Mouse (Mus musculus) heart, adult 2 months (tissue): ENCODE data around the gene Sctr. TPM values are rescaled to one million over a fixed set of nuclear protein-coding genes. Genes with fewer than 3 reads are reported as not detected.

Experiments
- DNase-seq, 2 experiments: peaks; one replicate each; pipeline ENCODE4 v3.0.0; 2021
- H3K27ac ChIP-seq: fragments of 200-600 bp; 2 replicates; pipeline ENCODE4 v1.8.1; 2022
- H3K27me3 ChIP-seq: fragments of 200-500 bp; 2 replicates; pipeline ENCODE4 v1.6.1; 2012; ENCODE audit warnings: mild to moderate bottlenecking, low read length, inconsistent platforms, mixed read lengths; ENCODE audit not compliant: control insufficient read depth, insufficient read depth
- H3K36me3 ChIP-seq: fragments of 200-500 bp; 2 replicates; pipeline ENCODE4 v1.6.1; 2012; ENCODE audit warnings: low read length, inconsistent platforms; ENCODE audit not compliant: control insufficient read depth, insufficient read depth
- H3K4me1 ChIP-seq: fragments of 200-500 bp; 2 replicates; pipeline ENCODE4 v1.6.1; 2011; ENCODE audit warnings: low read length; ENCODE audit not compliant: control insufficient read depth, insufficient read depth
- H3K4me3 ChIP-seq: fragments of 200-600 bp; 2 replicates; pipeline ENCODE4 v1.8.1; 2022
- H3K79me2 ChIP-seq: fragments of 200-500 bp; replicated peaks from 2 replicates; pipeline ENCODE4 v1.6.1; 2012; ENCODE audit warnings: mild to moderate bottlenecking, inconsistent platforms, low read length, moderate library complexity, mixed read lengths; ENCODE audit not compliant: control insufficient read depth, insufficient read depth
- H3K9ac ChIP-seq: fragments of 200-500 bp; 2 replicates; pipeline ENCODE4 v1.6.1; 2012; ENCODE audit warnings: low read depth, mild to moderate bottlenecking, control low read depth, inconsistent platforms, low read length, mixed read lengths
- CTCF ChIP-seq: fragments of 200-600 bp; IDR thresholded peaks from 2 replicates; pipeline ENCODE4 v1.8.1; 2022; ENCODE audit warnings: antibody characterized with exemption, mild to moderate bottlenecking, moderate library complexity
- EP300 ChIP-seq: fragments of 200-500 bp; IDR thresholded peaks from 2 replicates; pipeline ENCODE4 v1.6.1; 2011; ENCODE audit warnings: low read depth, low read length, control low read depth; ENCODE audit not compliant: insufficient read depth
- POLR2A ChIP-seq: fragments of 200-500 bp; IDR thresholded peaks from 2 replicates; pipeline ENCODE4 v1.6.1; 2011; ENCODE audit warnings: mild to moderate bottlenecking, low read depth, low read length, control low read depth; ENCODE audit not compliant: insufficient read depth
- WGBS: fragments of 180-500 bp; shearing (Covaris S2); methylation state at CpG from one replicate; pipeline ENCODE4 v1.1.7; 2018; 5-methylcytosine and 5-hydroxymethylcytosine counted together
- intact Hi-C: fragments of 180-260 bp; cut with DNase I; formaldehyde crosslinking; loops from one replicate; pipeline ENCODE4 v1.15.1; 2025
- polyA plus RNA-seq: library from polyadenylated mRNA; depleted of rRNA; stranded (reverse); fragments of >200 nt; gene quantifications from 2 replicates; pipeline ENCODE4 v1.2.3, GENCODE M21; 2012
- total RNA-seq, 2 experiments: library from RNA; stranded (reverse); gene quantifications; 2 replicates each; pipeline ENCODE4 v1.2.3; 2021

Sctr gene
- total and polyA plus RNA-seq, 3 experiments: 0.16 to 0.84 TPM; not detected in 1

GRCm38 (mm10) chr1:120047325-120047724 lies 40.6 kb downstream of the Sctr start:
- no peaks in the 10 kb centered on the region for H3K4me1 ChIP-seq
- intact Hi-C loops: no loop called here

GRCm38 (mm10) chr1:120051070-120051469 lies 44.4 kb downstream of the Sctr start:
- WGBS: 52% methylated on average over 1 of the region's 1 CpGs
- DNase-seq: no peak
- Histone ChIP-seq H3K4me3 (no peak overlapping the region), H3K27me3 (no peaks in the 10 kb centered on the region), H3K36me3 (no peaks in the 10 kb centered on the region), H3K9ac (no peak overlapping the region), H3K79me2 (no peaks in the 10 kb centered on the region), H3K4me1 (no peaks in the 10 kb centered on the region), H3K27ac (no peak overlapping the region)
- TF ChIP-seq EP300: no peak
- no peak for TF ChIP-seq POLR2A
- no peak for TF ChIP-seq CTCF
- intact Hi-C loops: no loop called here

More at GRCm38 (mm10) chr1:120047325-120047724, 40.6 kb downstream of the Sctr start:
- H3K79me2 ChIP-seq: no peaks in the 10 kb centered on the region
- no peak overlapping the region for H3K4me3 ChIP-seq
- H3K27me3 ChIP-seq: no peaks in the 10 kb centered on the region
- H3K36me3 ChIP-seq: no peaks in the 10 kb centered on the region
- no peak overlapping the region for H3K27ac ChIP-seq
- no peak overlapping the region for H3K9ac ChIP-seq
- no peak for DNase-seq
- TF ChIP-seq EP300 (no peak), POLR2A (no peak), CTCF (no peak)

- Histone ChIP-seq H3K9ac (no peak overlapping the region), H3K27ac (no peak overlapping the region), H3K4me1 (no peaks in the 10 kb centered on the region; the same call in 1 of the 2 replicates), H3K36me3 (no peaks in the 10 kb centered on the region), H3K27me3 (no peaks in the 10 kb centered on the region), H3K79me2 (no peaks in the 10 kb centered on the region), H3K4me3 (no peak overlapping the region)
- TF ChIP-seq POLR2A (no peak), EP300 (no peak), CTCF (no peak)
- 82% methylated on average over 6 of the region's 6 CpGs for WGBS
- intact Hi-C loops: no loop called here
- no peak for DNase-seq
Measured at GRCm38 (mm10) chr1:120054997-120055396, 48.3 kb downstream of the Sctr start.

GRCm38 (mm10) chr1:120055475-120055874 lies 48.8 kb downstream of the Sctr start:
- Histone ChIP-seq H3K36me3 (no peaks in the 10 kb centered on the region), H3K4me3 (no peak overlapping the region), H3K9ac (no peak overlapping the region), H3K4me1 (no peaks in the 10 kb centered on the region; the same call in 1 of the 2 replicates), H3K79me2 (no peaks in the 10 kb centered on the region), H3K27me3 (no peaks in the 10 kb centered on the region), H3K27ac (no peak overlapping the region)
- intact Hi-C loops: no loop called here
- no peak for DNase-seq
- WGBS: 53% methylated on average over 6 of the region's 6 CpGs
- TF ChIP-seq CTCF (no peak), POLR2A (no peak), EP300 (no peak)

- Histone ChIP-seq H3K4me3 (no peak overlapping the region), H3K9ac (no peak overlapping the region), H3K27ac (no peak overlapping the region), H3K79me2 (no peaks in the 10 kb centered on the region), H3K27me3 (no peaks in the 10 kb centered on the region), H3K4me1 (no peaks in the 10 kb centered on the region; the same call in 1 of the 2 replicates), H3K36me3 (no peaks in the 10 kb centered on the region)
- intact Hi-C loops: no loop called here
- TF ChIP-seq CTCF (no peak), POLR2A (no peak), EP300 (no peak)
- 66% methylated on average over 7 of the region's 7 CpGs for WGBS
- DNase-seq: no peak
Measured at GRCm38 (mm10) chr1:120056236-120056635, 49.5 kb downstream of the Sctr start.

- no peak overlapping the region for H3K27ac ChIP-seq
- DNase-seq: no peak
- H3K4me1 ChIP-seq: no peaks in the 10 kb centered on the region; the same call in 1 of the 2 replicates
- H3K9ac ChIP-seq: no peak overlapping the region
- 47% methylated on average over 14 of the region's 14 CpGs for WGBS
- H3K79me2 ChIP-seq: no peaks in the 10 kb centered on the region
- TF ChIP-seq EP300 (no peak), POLR2A (no peak), CTCF (no peak)
- intact Hi-C loops: no loop called here
- H3K27me3 ChIP-seq: no peaks in the 10 kb centered on the region
- H3K36me3 ChIP-seq: no peaks in the 10 kb centered on the region
- no peak overlapping the region for H3K4me3 ChIP-seq
Measured at GRCm38 (mm10) chr1:120057044-120057443, 50.4 kb downstream of the Sctr start.
